Mouse (Mus musculus): ENCODE results near the gene Zfp3.

Gene Zfp3

DNA sequence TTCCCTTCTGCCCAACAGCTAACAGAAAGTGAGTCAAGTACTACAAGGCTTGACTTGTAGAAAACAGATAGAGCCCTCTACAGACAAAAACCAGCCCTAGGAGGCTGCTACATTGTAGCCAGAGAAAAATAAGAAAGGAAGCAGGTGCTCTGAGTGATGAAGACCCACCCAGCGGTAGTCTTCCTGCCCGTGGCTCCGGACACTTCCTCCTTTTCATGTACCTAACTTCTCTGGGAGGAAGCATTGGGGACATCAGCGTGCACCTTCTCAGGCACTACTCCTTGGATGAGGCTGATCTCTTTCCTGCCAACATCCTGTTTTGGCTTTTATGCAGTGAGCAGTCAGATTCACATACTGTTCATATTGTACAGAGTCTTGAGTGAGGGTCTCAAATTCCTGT is 42.7 kb downstream of the Zfp3 start:
- no peak for DNase-seq (ENCODE audit: low read depth, low spot score)

DNA sequence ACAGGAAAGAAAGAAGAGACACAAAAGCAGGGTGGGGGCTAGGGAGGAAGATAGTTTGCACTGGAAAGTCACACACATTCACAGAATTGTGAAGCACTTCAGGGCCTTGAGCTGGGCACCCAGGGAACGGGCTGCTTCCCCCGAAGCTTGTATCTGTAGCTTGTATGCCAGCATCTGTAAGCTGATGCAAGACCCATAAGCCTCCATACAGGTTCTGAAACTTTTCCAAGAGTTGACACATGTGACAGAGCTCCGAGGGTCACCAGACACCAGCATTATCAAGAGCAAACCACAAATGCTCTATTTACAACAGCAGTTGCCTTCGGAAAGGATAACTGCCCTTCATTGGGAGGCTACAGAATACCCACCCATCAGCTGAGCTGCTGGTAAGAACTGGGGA is 43.6 kb downstream of the Zfp3 start:
- no peak for DNase-seq (ENCODE audit: low read depth, low spot score)

DNA sequence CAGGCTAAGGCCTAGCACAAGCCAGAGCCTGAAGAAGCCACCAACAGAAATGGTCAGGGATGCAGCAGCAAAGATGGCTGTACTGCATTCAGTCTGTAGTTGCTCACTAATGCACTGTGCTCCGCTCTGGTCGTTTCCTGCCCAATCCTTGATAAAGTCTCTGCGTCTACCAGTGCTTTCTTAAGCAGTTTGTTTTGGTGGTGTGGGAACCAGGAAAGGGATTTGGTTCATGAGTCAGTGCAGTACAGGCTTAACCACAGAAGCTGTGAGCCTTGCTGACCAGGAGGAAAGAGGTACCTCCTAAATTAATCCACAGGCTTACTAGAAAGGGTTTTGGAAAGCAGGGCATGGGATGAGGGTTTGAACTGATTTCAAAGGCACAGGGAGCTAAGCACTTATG is 44.1 kb downstream of the Zfp3 start:
- no peak for DNase-seq (ENCODE audit: low read depth, low spot score)

DNA sequence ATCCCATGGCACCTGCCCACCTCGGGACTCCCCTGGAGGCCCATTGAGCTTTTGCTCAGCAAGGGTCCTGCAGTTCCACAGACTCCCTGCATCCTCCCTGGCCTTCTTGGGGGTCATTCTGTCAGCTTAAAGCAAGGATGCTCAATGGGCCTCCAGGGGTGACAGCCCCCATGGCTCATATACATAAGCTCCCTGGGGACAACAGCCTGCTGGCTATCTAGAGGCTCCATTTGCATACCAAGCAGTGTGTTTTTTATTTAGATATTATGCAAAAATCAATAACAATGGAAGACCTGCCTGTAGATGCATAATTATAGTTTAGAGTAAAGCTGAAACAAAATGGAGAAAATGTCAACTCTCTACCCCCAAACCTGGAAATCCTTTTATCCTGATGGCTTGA is 45.0 kb downstream of the Zfp3 start:
- no peak for DNase-seq (ENCODE audit: low read depth, low spot score)

DNA sequence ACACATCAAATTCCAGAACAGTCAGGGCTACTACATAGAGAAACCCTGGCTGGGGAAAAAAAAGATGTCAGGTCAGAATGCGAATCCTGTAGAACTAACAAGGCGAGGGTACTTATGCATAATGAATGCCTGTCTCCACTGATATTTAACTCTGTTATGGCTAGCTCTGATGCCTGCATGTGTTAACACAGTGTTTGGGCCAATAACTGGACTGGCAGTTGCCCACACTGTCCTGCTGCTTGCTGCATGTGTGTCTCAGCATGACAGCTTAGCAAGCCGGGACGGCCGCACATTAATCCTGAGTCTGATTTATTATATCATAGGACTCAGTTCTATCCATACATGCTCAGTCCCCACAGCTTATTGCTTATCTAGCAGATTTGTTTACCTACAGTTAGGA is 47.0 kb downstream of the Zfp3 start:
- no peak for DNase-seq (ENCODE audit: low read depth, low spot score)

DNA sequence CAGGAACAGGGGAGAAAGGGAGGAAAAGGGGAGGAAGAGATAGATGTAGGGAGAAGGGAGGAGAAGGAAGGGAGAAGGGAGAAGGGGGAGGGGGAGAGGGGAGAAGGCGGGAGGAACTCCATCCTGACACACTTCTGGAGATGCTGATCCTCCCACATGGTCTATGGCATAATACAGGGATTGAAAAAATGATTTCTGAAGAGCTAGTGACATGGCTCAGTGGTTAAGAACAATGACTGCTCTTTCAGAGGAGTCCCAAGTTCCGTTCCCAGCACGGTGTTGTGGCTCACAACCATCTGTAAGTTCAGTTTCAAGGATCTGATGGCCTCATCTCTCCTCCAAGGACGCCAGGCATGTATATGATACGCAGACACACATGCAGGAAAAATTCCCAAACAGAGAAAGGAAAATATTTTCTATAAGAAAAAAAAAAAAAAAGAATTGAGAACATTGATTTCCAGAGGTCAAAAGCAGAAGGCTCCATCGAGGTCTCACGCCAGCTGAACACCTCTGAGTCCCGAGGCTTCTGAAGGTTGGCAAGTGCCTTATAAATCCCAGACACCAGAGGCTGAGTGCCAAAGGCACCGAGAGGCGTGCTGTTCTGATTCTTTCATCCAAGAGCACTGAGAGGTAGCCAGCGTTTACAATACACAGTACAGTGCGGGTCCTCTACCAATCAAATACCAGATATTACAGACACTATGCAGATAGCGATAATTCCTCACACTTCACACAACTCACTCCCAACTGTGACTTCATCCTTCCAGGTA is 47.6 kb downstream of the Zfp3 start:
- DNase-seq (ENCODE audit: low read depth, low spot score): peak; percentile 25

DNA sequence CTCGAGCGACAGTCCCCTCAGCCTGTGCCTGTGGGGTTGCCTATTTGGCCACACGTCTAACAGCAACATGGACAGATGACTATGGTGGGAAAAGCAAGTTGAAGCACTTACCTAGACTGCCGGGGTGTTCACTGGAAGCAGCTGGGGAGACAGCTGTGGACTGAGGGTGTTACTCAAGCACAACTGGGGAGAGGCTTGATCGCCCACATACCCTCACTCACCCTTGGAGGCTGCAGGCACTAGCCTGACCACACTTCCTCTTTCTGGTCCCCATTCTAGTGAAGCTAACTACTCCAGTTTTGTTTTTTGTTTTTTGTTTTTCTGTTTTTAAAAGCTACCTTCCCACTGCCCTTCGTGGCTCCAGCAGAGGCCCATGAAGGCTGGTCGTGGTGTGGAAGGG is 48.4 kb downstream of the Zfp3 start, which contains the start of gene Scimp:
Scimp (minus strand) TSS at position 222 of the 400 bp plus-strand sequence.
- no peak for DNase-seq (ENCODE audit: low read depth, low spot score)

DNA sequence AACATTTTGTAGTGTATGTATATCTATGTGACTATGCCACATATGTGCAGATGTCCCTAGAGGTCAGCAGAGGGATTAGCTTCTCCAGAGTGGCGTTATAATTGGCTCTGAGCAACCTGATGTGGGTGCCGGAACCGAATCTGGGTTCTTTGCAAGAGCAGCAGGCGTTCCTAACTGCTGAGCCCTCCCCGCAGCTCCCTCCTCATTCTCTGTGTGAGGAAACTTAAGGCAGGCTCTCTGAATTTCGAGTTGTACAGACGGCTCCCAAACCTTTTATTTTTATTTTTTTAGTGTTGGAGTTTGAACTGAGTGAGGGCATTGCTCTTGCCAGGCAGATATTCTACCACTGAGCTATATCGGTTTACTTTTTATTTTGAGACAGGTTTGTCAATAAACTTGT is 51.1 kb downstream of the Zfp3 start:
- DNase-seq (ENCODE audit: low read depth, low spot score): no peak

DNA sequence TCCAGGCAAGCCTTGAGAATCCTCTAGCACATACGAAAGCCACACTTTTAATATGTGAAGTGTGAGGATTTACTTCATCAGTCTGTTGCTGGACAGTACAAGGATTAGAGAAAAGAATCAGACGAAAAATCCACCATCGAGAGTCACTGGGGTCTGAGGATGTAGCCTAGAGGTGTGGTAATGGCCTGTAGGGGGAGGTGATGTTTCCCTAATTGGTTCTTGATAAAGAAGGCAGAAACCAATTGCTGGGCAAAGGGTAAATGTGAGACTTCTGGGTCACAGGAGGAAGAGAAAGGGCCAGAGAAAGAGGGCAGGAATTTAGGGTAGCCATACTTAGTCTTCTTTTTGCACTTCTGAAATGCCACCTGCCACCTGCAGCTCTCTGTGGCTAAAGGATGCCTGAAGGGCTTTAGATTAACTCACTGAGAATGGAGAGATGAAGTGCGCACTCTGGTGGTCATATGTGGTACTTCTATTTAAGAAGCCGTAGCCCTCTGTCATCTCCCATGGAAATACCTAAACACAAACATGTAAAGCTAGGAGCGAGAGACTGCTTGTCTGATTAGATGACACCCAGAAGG is 51.6 kb downstream of the Zfp3 start:
- peak; percentile 77 for DNase-seq (ENCODE audit: low read depth, low spot score)

DNA sequence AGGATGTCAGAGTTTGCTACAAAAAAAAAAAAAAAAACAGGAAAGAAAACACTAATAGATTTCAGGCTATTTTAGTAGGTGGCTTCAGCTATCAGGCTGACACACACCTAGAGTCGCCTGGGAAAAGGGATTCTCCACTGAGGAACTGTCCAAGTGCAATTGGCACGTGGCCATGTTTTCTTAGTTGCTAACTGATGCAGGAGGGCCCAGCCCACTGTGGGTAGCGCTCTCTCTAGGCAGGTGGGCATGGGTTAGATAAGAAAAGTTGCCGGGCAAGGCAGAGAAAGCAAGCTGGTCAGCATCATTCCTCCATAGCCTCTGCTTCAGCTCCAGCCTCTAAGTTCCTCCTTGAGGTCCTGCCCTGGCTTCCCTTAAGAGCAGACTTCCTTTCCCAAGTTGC is 52.8 kb downstream of the Zfp3 start:
- no peak for DNase-seq (ENCODE audit: low read depth, low spot score)

DNA sequence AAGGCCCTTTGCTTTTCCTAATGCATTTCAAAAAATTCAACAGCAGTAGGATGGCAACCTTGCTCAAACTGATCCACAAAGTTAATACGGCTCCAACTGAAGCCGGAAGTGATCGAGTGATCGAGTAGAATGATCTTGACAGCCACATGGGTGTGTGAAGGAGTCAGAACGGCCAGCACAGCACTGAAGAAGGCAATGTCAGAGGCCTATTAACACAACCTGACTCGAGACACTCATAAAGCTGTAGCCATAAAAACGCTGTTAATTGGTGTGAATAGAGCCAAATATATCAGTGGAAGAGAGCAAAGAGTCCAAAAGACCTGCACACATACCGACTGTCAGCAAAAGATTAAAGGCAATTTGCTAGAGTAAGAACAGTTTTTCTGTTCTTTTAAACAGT is 56.1 kb downstream of the Zfp3 start:
- DNase-seq (ENCODE audit: low read depth, low spot score): no peak

DNA sequence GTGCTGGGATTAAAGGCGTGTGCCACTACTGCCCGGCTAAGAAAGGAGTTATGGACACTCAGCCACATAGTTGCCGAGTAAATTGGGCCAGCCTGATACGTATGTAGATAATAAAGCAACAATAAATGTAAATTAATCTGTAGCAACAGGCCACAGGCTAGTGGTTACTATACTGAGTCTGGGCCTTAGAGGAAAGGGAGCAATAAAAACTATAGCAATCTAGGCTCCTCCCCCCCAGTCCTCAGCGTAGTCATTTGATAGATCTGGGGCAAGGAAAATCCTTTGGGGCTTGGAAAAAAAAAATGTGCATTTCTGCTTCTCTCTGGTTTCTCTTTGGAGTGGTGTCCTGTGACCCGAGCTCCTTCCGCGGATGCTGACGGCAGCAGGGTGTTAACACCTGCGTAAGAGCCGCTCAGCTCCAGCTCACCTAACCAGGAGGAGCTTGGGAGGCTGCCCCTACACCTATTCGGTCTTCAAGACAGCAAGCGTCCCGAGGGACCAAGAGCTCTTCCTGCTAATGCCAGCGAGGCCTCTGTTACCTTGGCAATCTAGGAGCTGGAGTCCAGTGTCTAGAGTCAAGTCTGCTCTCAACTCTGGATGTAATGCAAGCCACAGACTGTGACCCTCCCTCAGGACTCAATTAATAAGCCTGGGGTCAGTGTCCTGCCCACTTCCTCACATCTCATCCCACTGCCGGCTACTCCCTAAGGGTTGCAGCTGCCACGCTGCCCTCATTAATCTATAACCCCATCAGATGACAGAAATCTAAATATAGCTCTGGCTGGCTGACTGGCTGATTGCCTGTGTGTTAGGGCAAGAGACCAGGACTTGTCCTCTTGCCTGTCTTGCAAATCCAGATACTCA is 58.0 kb downstream of the Zfp3 start:
- no peak for DNase-seq (ENCODE audit: low read depth, low spot score)
